Mouse (Mus musculus): ENCODE results near the gene Ice1.

- TF ChIP-seq CTCF (conservative IDR thresholded peaks at IDR 0.05; ENCODE audit: low read length), result no peak
- TF ChIP-seq NANOG (IDR thresholded peaks at IDR 0.05; ENCODE audit: borderline replicate concordance, low read length), result no peak
- no peak for TF ChIP-seq POU5F1 (IDR thresholded peaks at IDR 0.05; ENCODE audit: borderline replicate concordance, low read length)
These were observed 32.6 kb upstream of the Ice1 start for GRCm38 (mm10) chr13:70670080-70670479.
